Mouse (Mus musculus): ENCODE data around the gene Ppme1.

DNA sequence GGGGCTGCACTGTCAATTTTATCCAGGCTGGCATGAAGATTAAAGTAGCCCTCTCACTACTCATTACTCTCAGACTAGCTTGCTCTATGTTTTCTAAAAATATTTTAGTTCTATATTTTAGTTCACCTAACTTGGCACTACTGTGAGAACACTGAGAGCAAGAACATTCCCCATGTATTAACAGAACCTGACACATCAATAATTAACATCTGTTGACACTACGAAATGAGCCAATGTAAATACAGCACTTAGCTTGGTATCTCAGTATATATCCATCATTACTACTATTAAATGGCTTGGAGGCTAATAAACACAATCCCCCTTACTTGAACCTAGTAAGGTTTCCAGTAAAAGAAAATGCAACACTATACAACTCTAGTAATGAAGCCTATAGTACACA, 15.3 kb downstream of the Ppme1 start:
- no peak for TF ChIP-seq CTCF (IDR thresholded peaks at IDR 0.05; ENCODE audit: insufficient read depth, low read length)
- no peak for TF ChIP-seq POLR2A (IDR thresholded peaks at IDR 0.05; ENCODE audit: borderline replicate concordance, extremely low read depth, low read depth, low read length)

All from lung, adult 2 months (tissue).